ENCODE assay signal across 1 mouse cellular context in the genomic region with DNA sequence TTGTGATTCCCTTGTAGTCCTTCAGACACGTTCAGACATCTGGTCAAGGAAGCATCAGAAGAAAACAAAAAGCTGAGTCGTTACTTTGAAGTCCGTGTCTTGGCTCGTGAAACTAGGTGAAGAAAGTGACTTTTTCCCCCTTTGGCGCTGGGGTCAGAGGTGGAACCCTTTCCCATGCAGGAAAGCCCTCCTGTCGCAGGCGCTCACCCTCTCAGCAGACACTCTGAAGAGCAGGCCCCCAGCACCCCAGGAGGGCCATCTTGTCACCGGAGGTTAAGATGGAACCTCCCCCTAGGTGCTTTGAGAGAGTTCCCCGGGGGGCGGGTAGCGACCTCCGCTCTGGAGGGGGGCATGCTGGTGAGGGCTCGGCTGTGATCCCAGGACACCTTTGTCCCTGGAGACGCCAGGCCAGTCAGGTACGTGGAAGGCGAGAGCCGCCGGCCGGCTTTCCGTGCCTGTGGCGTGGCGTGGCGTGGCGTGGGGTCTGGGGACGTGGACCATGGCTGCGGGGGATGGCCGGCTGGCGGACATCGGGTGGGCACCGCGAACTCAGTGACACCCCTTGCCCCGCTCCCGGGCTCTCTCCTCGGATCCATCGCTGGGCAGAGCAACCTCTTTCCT.
TF ChIP-seq lines count a peak whose summit lies in the region.

No protein-coding gene starts in this region.

TF ChIP-seq in CH12.LX, 34 proteins besides CTCF, POLR2A, EP300 and RAD21:
- TF ChIP-seq MAX (IDR thresholded peaks at IDR 0.05; ENCODE audit: low read length) (0 out of 2 replicates have a peak, but pooled peaks have one; percentile 1), MYC (IDR thresholded peaks at IDR 0.05; ENCODE audit: low read depth, low read length) (no peak), SIN3A (IDR thresholded peaks at IDR 0.05; ENCODE audit: low read length) (0 out of 2 replicates have a peak, but pooled peaks have one; percentile 9), TBP (conservative IDR thresholded peaks at IDR 0.05; ENCODE audit: low read depth, low read length) (no peak)
